Mouse (Mus musculus): ENCODE measurements at regions not wholly inside any gene's neighbourhood (a gene's known extent, or its start where the extent isn't known, plus 50 kb on each side); places are given as distances from the start of the nearest gene placed in this dataset.

DNA sequence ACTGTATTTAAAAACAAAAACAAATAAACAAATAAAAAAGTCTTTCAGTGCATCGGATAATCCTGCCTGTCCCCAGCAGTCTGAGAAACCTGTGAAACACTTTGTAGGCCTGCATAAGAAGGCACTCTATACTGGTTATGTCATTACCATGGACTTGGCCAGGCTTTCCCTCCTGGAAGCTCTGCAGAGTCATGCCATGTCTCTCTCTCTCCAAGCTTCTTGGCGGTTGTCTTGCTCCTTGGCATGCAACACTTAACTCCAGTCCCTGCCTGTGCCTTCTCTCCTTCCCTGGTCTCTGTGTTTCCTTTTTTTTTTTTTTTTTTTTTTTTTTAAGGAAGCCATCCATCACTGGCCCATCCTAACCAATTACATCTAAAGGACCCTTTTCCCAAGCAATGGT lies 458.7 kb upstream of the Cdh11 start:
- H3K4me3 ChIP-seq, result no peak overlapping the region
- H3ac ChIP-seq (ENCODE audit: control insufficient read depth, insufficient read length), result no peak overlapping the region
- no peak for TF ChIP-seq POLR2A (IDR thresholded peaks at IDR 0.05; ENCODE audit: insufficient read length, low read depth)
- no peak for TF ChIP-seq USF1 (IDR thresholded peaks at IDR 0.05; ENCODE audit: low read depth)
- TF ChIP-seq POLR2AphosphoS2 (IDR thresholded peaks at IDR 0.05; ENCODE audit: insufficient read length, low read depth), result no peak
- TF ChIP-seq SRF (IDR thresholded peaks at IDR 0.05; ENCODE audit: control insufficient read depth, insufficient read length, low read depth), result no peak
- TF ChIP-seq E2F4 (IDR thresholded peaks at IDR 0.05; ENCODE audit: insufficient read depth), result no peak
- no peak for TF ChIP-seq CEBPB (IDR thresholded peaks at IDR 0.05; ENCODE audit: insufficient read depth, poor library complexity, severe bottlenecking)
- no peak for TF ChIP-seq MYOD1 (IDR thresholded peaks at IDR 0.05; ENCODE audit: control insufficient read depth in 1 of 3, insufficient read length in 2 of 3, low read depth in 2 of 3)
- no peak for TF ChIP-seq MYOG (IDR thresholded peaks at IDR 0.05; ENCODE audit: control insufficient read depth in 1 of 3, insufficient read depth in 1 of 3, insufficient read length in 2 of 3, low read depth in 2 of 3)
- no peak overlapping the region for H3K4me2 ChIP-seq (ENCODE audit: low read depth)
- H3K27me3 ChIP-seq (ENCODE audit: control insufficient read depth, insufficient read depth, insufficient read length), result no peaks in the 10 kb centered on the region
- no peaks in the 10 kb centered on the region for H3K79me2 ChIP-seq (ENCODE audit: control insufficient read depth, insufficient read depth)
- no peaks in the 10 kb centered on the region for H3K36me3 ChIP-seq (ENCODE audit: control insufficient read depth, insufficient read depth)

DNA sequence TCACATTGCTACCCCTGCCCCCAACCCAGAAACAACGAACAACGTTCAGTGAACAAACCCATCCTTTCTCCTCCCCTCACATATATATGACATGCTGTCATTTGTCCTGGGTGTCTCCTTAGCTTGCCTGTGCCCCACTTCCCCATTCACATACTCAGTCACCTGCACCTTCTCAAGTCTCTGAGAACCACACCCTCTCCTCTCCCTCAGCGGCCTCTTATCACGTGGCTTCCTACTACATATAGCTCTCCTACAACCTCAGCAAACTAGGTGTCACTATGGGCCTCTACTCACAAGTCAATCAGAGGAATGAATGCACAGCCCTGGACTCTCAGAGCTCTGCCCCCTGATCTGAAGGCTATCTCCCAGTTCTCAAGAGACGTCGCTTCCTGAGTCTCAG lies 459.2 kb upstream of the Cdh11 start:
- Histone ChIP-seq H3K4me3 (no peak overlapping the region), H3K4me2 (ENCODE audit: low read depth) (no peak overlapping the region), H3K36me3 (ENCODE audit: control insufficient read depth, insufficient read depth) (no peaks in the 10 kb centered on the region), H3ac (ENCODE audit: control insufficient read depth, insufficient read length) (no peak overlapping the region), H3K27me3 (ENCODE audit: control insufficient read depth, insufficient read depth, insufficient read length) (no peaks in the 10 kb centered on the region), H3K79me2 (ENCODE audit: control insufficient read depth, insufficient read depth) (no peaks in the 10 kb centered on the region)
- TF ChIP-seq MYOD1 (IDR thresholded peaks at IDR 0.05; ENCODE audit: control insufficient read depth in 1 of 3, insufficient read length in 2 of 3, low read depth in 2 of 3) (no peak), USF1 (IDR thresholded peaks at IDR 0.05; ENCODE audit: low read depth) (no peak), MYOG (IDR thresholded peaks at IDR 0.05; ENCODE audit: control insufficient read depth in 1 of 3, insufficient read depth in 1 of 3, insufficient read length in 2 of 3, low read depth in 2 of 3) (no peak), POLR2AphosphoS2 (IDR thresholded peaks at IDR 0.05; ENCODE audit: insufficient read length, low read depth) (no peak), REST (IDR thresholded peaks at IDR 0.05; ENCODE audit: insufficient read depth, insufficient read length) (no peak), POLR2A (IDR thresholded peaks at IDR 0.05; ENCODE audit: insufficient read length, low read depth) (no peak), MAX (IDR thresholded peaks at IDR 0.05; ENCODE audit: low read depth) (no peak), TCF12 (IDR thresholded peaks at IDR 0.05; ENCODE audit: insufficient read depth, poor library complexity, severe bottlenecking) (no peak), CEBPB (IDR thresholded peaks at IDR 0.05; ENCODE audit: insufficient read depth, poor library complexity, severe bottlenecking) (no peak), E2F4 (IDR thresholded peaks at IDR 0.05; ENCODE audit: insufficient read depth) (no peak), SRF (IDR thresholded peaks at IDR 0.05; ENCODE audit: control insufficient read depth, insufficient read length, low read depth) (no peak), TCF3 (IDR thresholded peaks at IDR 0.05; ENCODE audit: insufficient read length, low read depth) (no peak)

DNA sequence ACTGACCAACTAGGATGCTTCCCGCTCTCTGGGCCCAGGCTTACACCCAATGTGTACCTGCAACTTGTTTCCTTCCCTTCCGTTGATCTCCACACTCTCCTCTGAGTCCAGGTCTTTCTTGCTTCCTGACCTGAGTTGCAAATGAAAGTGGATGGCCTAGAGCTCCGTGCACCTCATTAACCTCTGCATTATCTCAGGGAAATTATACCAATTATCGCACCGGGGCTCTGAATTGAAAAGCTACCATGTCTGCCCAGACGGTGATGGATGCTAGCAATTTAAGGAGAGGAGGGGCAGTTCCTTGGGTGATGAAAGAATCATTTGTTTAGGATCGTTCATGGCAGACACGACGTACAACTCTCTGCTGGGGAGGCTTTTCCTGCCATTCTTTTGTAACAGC lies 460.4 kb upstream of the Cdh11 start:
- Histone ChIP-seq H3K36me3 (ENCODE audit: control insufficient read depth, insufficient read depth) (no peaks in the 10 kb centered on the region), H3K79me2 (ENCODE audit: control insufficient read depth, insufficient read depth) (no peaks in the 10 kb centered on the region), H3K4me3 (no peak overlapping the region), H3ac (ENCODE audit: control insufficient read depth, insufficient read length) (no peak overlapping the region), H3K4me2 (ENCODE audit: low read depth) (no peak overlapping the region), H3K27me3 (ENCODE audit: control insufficient read depth, insufficient read depth, insufficient read length) (no peaks in the 10 kb centered on the region)
- TF ChIP-seq POLR2AphosphoS2 (IDR thresholded peaks at IDR 0.05; ENCODE audit: insufficient read length, low read depth) (no peak), USF1 (IDR thresholded peaks at IDR 0.05; ENCODE audit: low read depth) (no peak), MAX (IDR thresholded peaks at IDR 0.05; ENCODE audit: low read depth) (no peak), POLR2A (IDR thresholded peaks at IDR 0.05; ENCODE audit: insufficient read length, low read depth) (no peak), TCF12 (IDR thresholded peaks at IDR 0.05; ENCODE audit: insufficient read depth, poor library complexity, severe bottlenecking) (no peak), E2F4 (IDR thresholded peaks at IDR 0.05; ENCODE audit: insufficient read depth) (no peak), CEBPB (IDR thresholded peaks at IDR 0.05; ENCODE audit: insufficient read depth, poor library complexity, severe bottlenecking) (no peak), SRF (IDR thresholded peaks at IDR 0.05; ENCODE audit: control insufficient read depth, insufficient read length, low read depth) (no peak)

GRCm38 (mm10) chr8:103261236-103261635 lies 475.8 kb upstream of the Cdh11 start:
- Histone ChIP-seq H3K4me2 (ENCODE audit: low read depth) (no peak overlapping the region), H3ac (ENCODE audit: control insufficient read depth, insufficient read length) (no peak overlapping the region), H3K27me3 (ENCODE audit: control insufficient read depth, insufficient read depth, insufficient read length) (no peaks in the 10 kb centered on the region), H3K36me3 (ENCODE audit: control insufficient read depth, insufficient read depth) (no peaks in the 10 kb centered on the region), H3K79me2 (ENCODE audit: control insufficient read depth, insufficient read depth) (no peaks in the 10 kb centered on the region), H3K4me3 (no peak overlapping the region)
- TF ChIP-seq POLR2AphosphoS2 (IDR thresholded peaks at IDR 0.05; ENCODE audit: insufficient read length, low read depth) (no peak), CEBPB (IDR thresholded peaks at IDR 0.05; ENCODE audit: insufficient read depth, poor library complexity, severe bottlenecking) (no peak), TCF3 (IDR thresholded peaks at IDR 0.05; ENCODE audit: insufficient read length, low read depth) (no peak), POLR2A (IDR thresholded peaks at IDR 0.05; ENCODE audit: insufficient read length, low read depth) (no peak), USF1 (IDR thresholded peaks at IDR 0.05; ENCODE audit: low read depth) (no peak), SRF (IDR thresholded peaks at IDR 0.05; ENCODE audit: control insufficient read depth, insufficient read length, low read depth) (no peak), MYOG (IDR thresholded peaks at IDR 0.05; ENCODE audit: control insufficient read depth in 1 of 3, insufficient read depth in 1 of 3, insufficient read length in 2 of 3, low read depth in 2 of 3) (no peak), MYOD1 (IDR thresholded peaks at IDR 0.05; ENCODE audit: control insufficient read depth in 1 of 3, insufficient read length in 2 of 3, low read depth in 2 of 3) (no peak), TCF12 (IDR thresholded peaks at IDR 0.05; ENCODE audit: insufficient read depth, poor library complexity, severe bottlenecking) (no peak), MAX (IDR thresholded peaks at IDR 0.05; ENCODE audit: low read depth) (no peak), E2F4 (IDR thresholded peaks at IDR 0.05; ENCODE audit: insufficient read depth) (no peak)

GRCm38 (mm10) chr8:103270035-103270434 lies 484.6 kb upstream of the Cdh11 start:
- Histone ChIP-seq H3K27me3 (ENCODE audit: control insufficient read depth, insufficient read depth, insufficient read length) (no peaks in the 10 kb centered on the region), H3K79me2 (ENCODE audit: control insufficient read depth, insufficient read depth) (no peaks in the 10 kb centered on the region), H3K4me2 (ENCODE audit: low read depth) (no peak overlapping the region), H3K4me3 (no peak overlapping the region), H3K36me3 (ENCODE audit: control insufficient read depth, insufficient read depth) (no peaks in the 10 kb centered on the region), H3ac (ENCODE audit: control insufficient read depth, insufficient read length) (no peak overlapping the region)
- TF ChIP-seq CEBPB (IDR thresholded peaks at IDR 0.05; ENCODE audit: insufficient read depth, poor library complexity, severe bottlenecking), result no peak
- TF ChIP-seq SRF (IDR thresholded peaks at IDR 0.05; ENCODE audit: control insufficient read depth, insufficient read length, low read depth), result no peak
- TF ChIP-seq MYOG (IDR thresholded peaks at IDR 0.05; ENCODE audit: control insufficient read depth in 1 of 3, insufficient read depth in 1 of 3, insufficient read length in 2 of 3, low read depth in 2 of 3), result no peak
- TF ChIP-seq USF1 (IDR thresholded peaks at IDR 0.05; ENCODE audit: low read depth), result no peak
- TF ChIP-seq E2F4 (IDR thresholded peaks at IDR 0.05; ENCODE audit: insufficient read depth), result no peak
- TF ChIP-seq TCF12 (IDR thresholded peaks at IDR 0.05; ENCODE audit: insufficient read depth, poor library complexity, severe bottlenecking), result no peak
- no peak for TF ChIP-seq MYOD1 (IDR thresholded peaks at IDR 0.05; ENCODE audit: control insufficient read depth in 1 of 3, insufficient read length in 2 of 3, low read depth in 2 of 3)
- TF ChIP-seq POLR2A (IDR thresholded peaks at IDR 0.05; ENCODE audit: insufficient read length, low read depth), result no peak
- TF ChIP-seq REST (IDR thresholded peaks at IDR 0.05; ENCODE audit: insufficient read depth, insufficient read length), result no peak
- TF ChIP-seq TCF3 (IDR thresholded peaks at IDR 0.05; ENCODE audit: insufficient read length, low read depth), result no peak
- TF ChIP-seq MAX (IDR thresholded peaks at IDR 0.05; ENCODE audit: low read depth), result no peak
- no peak for TF ChIP-seq POLR2AphosphoS2 (IDR thresholded peaks at IDR 0.05; ENCODE audit: insufficient read length, low read depth)

Measured in myocyte (in vitro differentiated cells).